10 mouse cellular contexts compared by ENCODE assay signal in genomic region chrX:11935337-11935736, GRCm38 (mm10).
DNase-seq lines count a peak whose midpoint lies in the region; ATAC-seq and TF ChIP-seq lines count a peak whose summit lies in the region.
"Had no signal": no experiment of that assay in that cellular context is flagged by ENCODE, and none has a peak within 500 bp of the region (broad histone marks: within the 10 kb centered on the region; RNA-seq: fewer than 3 reads in every experiment).

No protein-coding gene starts in this region.

- H3K4me1 ChIP-seq in forebrain, postnatal 0 days (ENCODE audit: insufficient read depth) = no peaks in the 10 kb centered on the region
- H3K4me1 ChIP-seq in forebrain, embryonic 13.5 days = no peaks in the 10 kb centered on the region

- no peaks in the 10 kb centered on the region for H3K9me3 ChIP-seq in forebrain, postnatal 0 days (ENCODE audit: low read length)
- H3K9me3 ChIP-seq in forebrain, embryonic 13.5 days (replicated peaks) = no peaks in the 10 kb centered on the region

- DNase-seq in forebrain, postnatal 0 days = peak; percentile 42
- DNase-seq in testis, postnatal 10 days (ENCODE audit: low spot score) = peak; percentile 57
- no peak for DNase-seq in testis, postnatal 14 days (ENCODE audit: low spot score)
- DNase-seq in kidney, adult 9 months = peak; percentile 60
- DNase-seq in skeletal muscle tissue, adult 2 months (ENCODE audit: low read depth, low spot score) = peak; percentile 35
- DNase-seq in spleen, adult 18-20 months = no peak
- DNase-seq in liver = no peak

- H3K4me2 ChIP-seq in forebrain, postnatal 0 days (ENCODE audit: low read depth) = no peak overlapping the region
- H3K4me2 ChIP-seq in forebrain, embryonic 13.5 days = no peak overlapping the region

- H3K4me3 ChIP-seq in forebrain, postnatal 0 days (ENCODE audit: low read depth, low read length) = no peak overlapping the region
- no peak overlapping the region for H3K4me3 ChIP-seq in forebrain, embryonic 13.5 days

- no peak overlapping the region for H3K9ac ChIP-seq in forebrain, postnatal 0 days
- no peak overlapping the region for H3K9ac ChIP-seq in forebrain, embryonic 13.5 days

- no peaks in the 10 kb centered on the region for H3K36me3 ChIP-seq in forebrain, postnatal 0 days (ENCODE audit: insufficient read depth)
- no peaks in the 10 kb centered on the region for H3K36me3 ChIP-seq in forebrain, embryonic 13.5 days (ENCODE audit: poor library complexity, severe bottlenecking)

- H3K27me3 ChIP-seq in forebrain, postnatal 0 days (ENCODE audit: insufficient read depth, low read length) = no peaks in the 10 kb centered on the region
- H3K27me3 ChIP-seq in forebrain, embryonic 13.5 days = no peaks in the 10 kb centered on the region
- H3K27me3 ChIP-seq: CH12.LX had no signal

- no peak for TF ChIP-seq CTCF in forebrain, postnatal 0 days (IDR thresholded peaks at IDR 0.05; ENCODE audit: low read depth)

- 37% methylated on average over 5 of the region's 5 CpGs for WGBS in forebrain, postnatal 0 days
- WGBS in forebrain, embryonic 13.5 days = 65% methylated on average over 5 of the region's 5 CpGs

- 0 out of 2 replicates have a peak, but pooled peaks have one; percentile 23 for ATAC-seq in forebrain, postnatal 0 days
- no peak for ATAC-seq in forebrain, embryonic 13.5 days

- H3K27ac ChIP-seq in forebrain, postnatal 0 days (ENCODE audit: low read depth, low read length) = no peak overlapping the region
- no peak overlapping the region for H3K27ac ChIP-seq in forebrain, embryonic 13.5 days
- H3K27ac ChIP-seq: macrophage had no signal

Comparison
In these comparisons a context has a peak if more than half of its experiments do, and no peak if none do; other contexts are left out.
1. DNase-seq: peak in forebrain, postnatal 0 days (single experiment), testis, postnatal 10 days (single experiment), kidney, adult 9 months (single experiment) and skeletal muscle tissue, adult 2 months (single experiment); none in testis, postnatal 14 days (single experiment), spleen, adult 18-20 months (0 of 2) and liver (single experiment).